In genomic region chr15:97742600-97742999, GRCm38 (mm10) we compare ENCODE assay signal across 1 mouse cellular context.
TF ChIP-seq lines count a peak whose summit lies in the region.

No protein-coding gene starts in this region.

TF ChIP-seq in CH12.LX, 34 proteins besides CTCF, POLR2A, EP300 and RAD21:
- TF ChIP-seq BHLHE40 (IDR thresholded peaks at IDR 0.05; ENCODE audit: low read depth, low read length) = peak; percentile 5; the same call in 1 of the 2 replicates
- TF ChIP-seq POLR2AphosphoS2 (IDR thresholded peaks at IDR 0.05; ENCODE audit: low read depth, low read length) = no peak; the same call in 1 of the 2 replicates
- TF ChIP-seq MXI1 (IDR thresholded peaks at IDR 0.05; ENCODE audit: low read depth, low read length) = no peak; the same call in 1 of the 2 replicates
- 0 out of 2 replicates have a peak, but pooled peaks have one; percentile 26 for TF ChIP-seq MYC (IDR thresholded peaks at IDR 0.05; ENCODE audit: low read depth, low read length)
- 0 out of 2 replicates have a peak, but pooled peaks have one; percentile 24 for TF ChIP-seq NELFE (IDR thresholded peaks at IDR 0.05; ENCODE audit: low read depth, low read length)
- peak; percentile 21; the same call in 1 of the 2 replicates for TF ChIP-seq NRF1 (IDR thresholded peaks at IDR 0.05; ENCODE audit: low read depth, low read length)
- no peak for TF ChIP-seq E2F4 (IDR thresholded peaks at IDR 0.05; ENCODE audit: insufficient replicate concordance, low read depth, low read length)
- peak; percentile 13; the same call in 1 of the 2 replicates for TF ChIP-seq ELF1 (IDR thresholded peaks at IDR 0.05; ENCODE audit: low read depth, low read length)
- peak; percentile 57; the same call in 1 of the 2 replicates for TF ChIP-seq ZMIZ1 (IDR thresholded peaks at IDR 0.05; ENCODE audit: low read depth, low read length)
- TF ChIP-seq MAX (IDR thresholded peaks at IDR 0.05; ENCODE audit: low read length) = peak; percentile 77
- TF ChIP-seq CHD2 (IDR thresholded peaks at IDR 0.05; ENCODE audit: low read length) = peak; percentile 42; the same call in 1 of the 2 replicates
- TF ChIP-seq IRF4 (IDR thresholded peaks at IDR 0.05; ENCODE audit: low read depth, low read length) = no peak
